Mouse (Mus musculus): ENCODE data around the gene Hirip3.

DNA sequence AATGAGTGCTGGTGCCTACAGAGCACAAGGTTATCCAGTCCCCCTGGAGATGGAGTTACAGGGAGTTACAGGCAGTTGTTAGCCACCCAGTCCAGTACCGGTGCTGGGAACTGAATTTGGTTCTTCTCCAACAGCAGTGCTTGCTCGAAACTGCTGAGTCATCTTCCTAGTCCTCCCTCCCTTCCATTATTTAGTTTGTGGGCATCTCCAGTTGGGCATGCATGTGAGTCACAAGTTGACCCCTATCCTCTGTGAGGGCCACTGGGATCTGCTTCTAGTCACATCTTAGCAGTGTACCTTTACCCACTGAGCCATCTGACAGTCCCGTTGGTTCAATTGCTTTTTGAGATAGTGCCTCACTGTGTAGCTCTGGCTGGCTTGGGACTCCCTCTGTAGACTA, 43.8 kb downstream of the Hirip3 start:
- TF ChIP-seq E2F4 (IDR thresholded peaks at IDR 0.05; ENCODE audit: borderline replicate concordance, low read depth, low read length) = no peak
- TF ChIP-seq CTCF (IDR thresholded peaks at IDR 0.05 in 2 of 3, conservative IDR thresholded peaks at IDR 0.05 in 1 of 3; ENCODE audit: control insufficient read depth in 1 of 3, insufficient read depth in 1 of 3, low read depth in 2 of 3, low read length in 3 of 3, poor library complexity in 1 of 3, severe bottlenecking in 1 of 3) = no peak
- TF ChIP-seq CHD2 (IDR thresholded peaks at IDR 0.05; ENCODE audit: low read length) = no peak
- no peak for TF ChIP-seq NELFE (IDR thresholded peaks at IDR 0.05; ENCODE audit: low read depth, low read length)
- TF ChIP-seq GABPA (IDR thresholded peaks at IDR 0.05; ENCODE audit: low read depth, low read length) = peak; percentile 44; the same call in 1 of the 2 replicates
- TF ChIP-seq EP300 (IDR thresholded peaks at IDR 0.05; ENCODE audit: low read depth in 1 of 2, low read length in 2 of 2) = no peak
- no peak for TF ChIP-seq GATA1 (IDR thresholded peaks at IDR 0.05; ENCODE audit: low read depth, low read length)
- no peak for TF ChIP-seq USF1 (IDR thresholded peaks at IDR 0.05; ENCODE audit: low read depth, low read length)
- TF ChIP-seq SMC3 (IDR thresholded peaks at IDR 0.05; ENCODE audit: low read depth, low read length) = no peak
- TF ChIP-seq MAZ (IDR thresholded peaks at IDR 0.05; ENCODE audit: low read depth, low read length) = no peak

All from MEL (cell line).